Mouse (Mus musculus): ENCODE results near the gene Mfsd11. TPM values are rescaled to one million over a fixed set of nuclear protein-coding genes. Genes with fewer than 3 reads are reported as not detected.

The Mfsd11 gene
- polyA plus RNA-seq, 1 experiment from 2014 or later: 39.0 TPM

Other genes starting within 250 kb of the Mfsd11 start
- gene Rhbdf2, start 225.4 kb upstream of the Mfsd11 start, polyA plus RNA-seq (2015; fragmentation: Nextera tagmentation; extraction: Ambion mirVana): 9.9 and 10.3 TPM in 2 replicates
- gene Prcd, start 198.9 kb upstream of the Mfsd11 start, polyA plus RNA-seq (2015; fragmentation: Nextera tagmentation; extraction: Ambion mirVana): 1.7 and 2.5 TPM in 2 replicates
- 11.6 and 12.3 TPM in 2 replicates for gene Cygb, start 198.1 kb upstream of the Mfsd11 start, polyA plus RNA-seq (2015; fragmentation: Nextera tagmentation; extraction: Ambion mirVana)
- gene St6galnac1, start 76.9 kb upstream of the Mfsd11 start, polyA plus RNA-seq (2015; fragmentation: Nextera tagmentation; extraction: Ambion mirVana): not detected in 2 replicates
- 14.9 and 17.6 TPM in 2 replicates for gene Mxra7, start 24.4 kb upstream of the Mfsd11 start, polyA plus RNA-seq (2015; fragmentation: Nextera tagmentation; extraction: Ambion mirVana)
- 69.8 and 74.8 TPM in 2 replicates for gene Mettl23, start 9.2 kb upstream of the Mfsd11 start, polyA plus RNA-seq (2015; fragmentation: Nextera tagmentation; extraction: Ambion mirVana)
- 72.8 and 73.3 TPM in 2 replicates for gene Jmjd6, start 9.0 kb upstream of the Mfsd11 start, polyA plus RNA-seq (2015; fragmentation: Nextera tagmentation; extraction: Ambion mirVana)
- gene Srsf2, start 654 bp downstream of the Mfsd11 start, polyA plus RNA-seq (2015; fragmentation: Nextera tagmentation; extraction: Ambion mirVana): 516 and 543 TPM in 2 replicates
- gene Mgat5b, start 66.4 kb downstream of the Mfsd11 start, polyA plus RNA-seq (2015; fragmentation: Nextera tagmentation; extraction: Ambion mirVana): 0.34 and 0.86 TPM in 2 replicates

Measured in heart, embryonic 16.5 days (tissue).